Mouse (Mus musculus) heart, adult 2 months (tissue): ENCODE results near the gene Tgfb1i1.

ENCODE experiments used
- CTCF ChIP-seq: fragments of 200-600 bp; IDR thresholded peaks from 2 replicates; pipeline ENCODE4 v1.8.1; 2022; ENCODE audit warnings: antibody characterized with exemption, mild to moderate bottlenecking, moderate library complexity
- EP300 ChIP-seq: fragments of 200-500 bp; IDR thresholded peaks from 2 replicates; pipeline ENCODE4 v1.6.1; 2011; ENCODE audit warnings: low read depth, low read length, control low read depth; ENCODE audit not compliant: insufficient read depth
- POLR2A ChIP-seq: fragments of 200-500 bp; IDR thresholded peaks from 2 replicates; pipeline ENCODE4 v1.6.1; 2011; ENCODE audit warnings: mild to moderate bottlenecking, low read depth, low read length, control low read depth; ENCODE audit not compliant: insufficient read depth

DNA sequence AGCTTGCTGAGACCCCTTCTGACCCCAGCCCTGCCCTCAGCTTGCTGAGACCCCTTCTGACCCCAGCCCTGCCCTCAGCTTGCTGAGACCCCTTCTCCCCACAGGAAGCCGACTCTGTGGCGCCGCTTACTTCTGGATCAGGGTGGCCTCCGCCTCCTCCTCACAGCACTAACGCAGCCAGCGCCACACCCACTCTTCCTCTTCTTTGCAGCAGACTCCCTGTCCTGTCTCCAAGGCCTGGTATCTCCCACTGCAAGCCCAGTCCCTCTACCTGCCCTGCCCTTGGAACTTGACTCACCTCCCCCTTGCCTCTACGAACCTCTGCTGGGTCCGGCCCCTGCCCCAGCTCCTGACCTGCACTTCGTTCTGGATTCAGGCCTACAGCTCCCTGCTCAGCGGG, 2.7 kb upstream of the Tgfb1i1 start:
- TF ChIP-seq EP300 (no peak), CTCF (no peak), POLR2A (no peak)
